Mouse (Mus musculus) induced T-regulatory cell, adult 2 months (primary cell): ENCODE measurements around the gene Cpt1c.

ENCODE experiments used
- DNase-seq: peaks from one replicate; pipeline ENCODE4 v3.0.0-alpha.2; 2012; ENCODE audit warnings: low read depth

The Cpt1c gene

DNA sequence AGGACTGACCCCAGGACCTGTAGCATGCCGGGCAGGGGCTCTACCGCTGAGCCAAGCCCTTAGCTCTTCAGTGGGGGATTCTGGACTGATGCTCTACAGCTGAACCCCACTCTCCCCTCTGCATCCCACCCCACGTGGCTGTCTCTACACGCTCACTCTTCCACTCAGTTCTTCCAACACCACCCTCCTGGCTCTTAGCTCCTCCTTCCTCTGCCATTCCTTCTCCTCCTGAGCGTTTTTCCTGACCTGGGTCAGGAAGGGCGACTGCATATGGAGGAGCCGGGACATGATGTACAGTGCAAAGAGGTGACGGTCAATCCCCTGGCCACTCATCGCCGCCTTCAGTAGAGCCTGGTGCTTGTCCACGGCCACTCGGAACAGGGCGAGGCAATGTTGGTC lies 14.1 kb downstream of the Cpt1c start:
- DNase-seq, result no peak

DNA sequence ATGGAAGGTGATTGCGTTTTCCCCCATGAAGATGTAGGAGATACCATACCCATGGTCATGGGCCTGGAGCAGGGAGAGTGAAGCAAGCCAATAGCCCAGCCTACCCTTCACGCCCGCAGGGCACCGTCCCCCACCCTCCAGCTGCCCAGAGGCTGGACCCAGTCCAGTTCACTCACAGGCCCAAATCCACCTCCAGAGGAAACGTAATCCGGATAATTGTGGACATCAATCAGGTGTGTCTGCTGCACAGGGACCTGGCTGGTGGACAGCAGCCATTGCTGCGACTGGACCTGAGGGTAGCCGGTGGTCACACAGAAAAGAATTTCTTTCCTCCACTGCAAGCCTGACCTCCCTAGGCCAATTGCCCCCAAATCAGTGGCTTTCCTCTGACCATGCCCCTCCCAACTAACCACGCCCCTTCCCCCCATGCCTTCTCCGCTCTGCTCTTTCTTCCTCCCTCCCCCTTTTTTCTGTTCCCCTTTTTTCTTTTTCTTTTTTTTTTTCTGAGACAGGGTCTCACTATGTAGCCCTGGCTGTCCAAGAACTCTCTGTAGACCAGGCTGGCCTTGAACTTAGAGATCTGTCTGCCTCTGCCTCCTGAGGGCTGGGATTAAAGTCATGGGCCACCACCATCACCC lies 14.7 kb downstream of the Cpt1c start:
- no peak for DNase-seq

DNA sequence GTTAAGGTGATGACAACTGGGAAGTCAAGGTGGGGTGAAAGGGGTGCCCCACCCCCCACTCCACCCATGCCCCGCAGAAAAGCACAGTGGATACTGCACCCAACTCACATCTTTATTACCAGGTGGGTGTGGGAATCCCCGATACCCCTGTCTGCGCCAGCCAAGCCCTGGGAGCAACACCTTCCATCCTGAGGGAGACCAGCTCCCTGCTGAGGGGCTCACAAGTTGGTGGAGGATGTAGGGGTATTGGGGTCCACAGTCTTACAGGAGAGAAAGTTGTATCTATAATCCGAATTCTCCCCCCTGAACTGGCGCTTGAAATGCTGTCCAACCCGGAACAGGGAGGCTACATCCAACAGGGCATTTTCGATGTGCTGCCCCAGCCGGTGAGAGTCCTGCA lies 15.4 kb downstream of the Cpt1c start:
- DNase-seq, result no peak

DNA sequence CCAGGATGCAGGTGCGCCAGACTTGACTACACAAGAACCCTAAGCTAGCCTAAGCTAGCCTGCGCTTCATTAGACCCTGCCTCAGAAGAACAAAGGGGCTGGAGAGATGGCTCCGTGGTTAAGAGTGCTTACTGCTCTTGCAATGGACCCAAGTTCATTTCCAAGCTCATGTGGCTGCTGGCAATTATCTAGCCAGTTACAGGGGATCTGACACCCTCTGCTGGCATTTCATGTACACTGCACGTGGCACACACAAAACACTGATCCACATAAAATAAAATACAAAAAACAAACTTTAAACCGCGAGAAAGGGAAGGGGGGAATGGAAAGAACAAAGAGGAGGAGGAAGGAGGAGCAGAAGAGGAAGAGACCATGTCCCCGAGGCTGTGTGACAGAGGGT lies 16.4 kb downstream of the Cpt1c start:
- peak; percentile 62 for DNase-seq

DNA sequence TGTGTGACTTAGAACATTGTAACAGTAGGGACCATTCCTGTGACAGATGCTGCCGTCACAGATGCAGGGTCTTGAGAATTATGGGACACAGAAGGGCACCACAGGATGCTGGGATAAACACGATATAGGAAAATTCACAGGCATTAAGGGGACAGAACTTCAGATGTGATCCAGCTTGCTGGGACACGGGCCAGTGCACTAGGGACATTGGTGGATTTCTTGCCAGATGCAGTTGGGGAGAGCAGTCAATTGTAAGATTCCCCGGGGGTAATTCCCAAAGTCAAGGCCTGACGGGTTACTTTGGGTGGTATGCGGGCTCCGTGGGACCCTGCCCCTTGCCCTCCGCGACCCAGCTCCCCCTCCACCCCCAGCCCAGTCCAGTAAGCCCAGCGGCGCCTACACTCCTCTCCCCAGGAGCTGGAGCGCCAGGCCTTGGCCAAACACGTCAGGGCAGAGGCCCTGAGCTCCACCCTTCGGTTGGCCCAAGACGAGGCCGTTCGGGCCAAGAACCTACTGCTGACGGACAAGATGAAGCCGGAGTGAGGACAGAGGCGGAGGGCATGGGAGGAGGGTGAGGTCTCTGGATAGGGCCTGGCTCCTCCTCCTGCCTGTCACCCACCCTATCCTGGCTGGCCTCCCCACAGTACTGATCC lies 17.3 kb downstream of the Cpt1c start:
- DNase-seq, result no peak

DNA sequence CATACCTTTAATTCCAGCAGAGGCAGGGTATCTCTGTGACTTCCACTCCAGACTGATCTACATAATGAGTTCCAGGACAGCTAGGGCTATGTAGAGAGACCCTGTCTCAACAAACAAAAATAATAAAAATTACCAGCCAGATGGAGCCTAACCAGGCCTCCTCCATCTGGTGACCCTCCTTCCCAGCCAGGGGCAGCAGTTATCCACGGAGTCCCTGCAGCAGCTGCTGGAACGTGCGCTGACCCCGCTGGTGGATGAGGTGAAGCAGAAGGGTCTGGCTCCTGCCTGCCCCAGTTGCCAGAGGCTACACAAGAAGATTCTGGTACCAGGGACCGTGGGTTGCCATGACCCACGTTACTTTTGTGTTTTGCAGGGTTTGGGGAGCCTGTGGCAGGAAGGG lies 18.4 kb downstream of the Cpt1c start:
- no peak for DNase-seq

DNA sequence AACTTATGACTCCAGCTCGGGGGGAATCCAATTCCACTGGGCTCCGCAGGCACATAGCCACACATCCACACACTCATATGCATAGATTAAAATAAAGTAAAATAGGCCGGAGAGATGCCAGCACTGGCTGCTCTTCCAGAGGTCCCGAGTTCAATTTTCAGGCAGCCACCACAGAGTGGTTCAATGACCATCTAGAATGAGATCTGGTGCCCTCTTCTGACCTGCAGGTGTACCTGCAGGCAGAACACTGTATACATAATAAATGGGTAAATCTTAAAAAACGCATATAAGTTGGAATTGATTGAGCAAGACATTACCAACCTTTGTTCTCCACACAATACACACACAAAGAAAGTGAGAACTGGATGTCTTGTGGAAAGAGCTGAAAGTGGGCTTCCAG lies 19.0 kb downstream of the Cpt1c start:
- DNase-seq, result peak; percentile 70

DNA sequence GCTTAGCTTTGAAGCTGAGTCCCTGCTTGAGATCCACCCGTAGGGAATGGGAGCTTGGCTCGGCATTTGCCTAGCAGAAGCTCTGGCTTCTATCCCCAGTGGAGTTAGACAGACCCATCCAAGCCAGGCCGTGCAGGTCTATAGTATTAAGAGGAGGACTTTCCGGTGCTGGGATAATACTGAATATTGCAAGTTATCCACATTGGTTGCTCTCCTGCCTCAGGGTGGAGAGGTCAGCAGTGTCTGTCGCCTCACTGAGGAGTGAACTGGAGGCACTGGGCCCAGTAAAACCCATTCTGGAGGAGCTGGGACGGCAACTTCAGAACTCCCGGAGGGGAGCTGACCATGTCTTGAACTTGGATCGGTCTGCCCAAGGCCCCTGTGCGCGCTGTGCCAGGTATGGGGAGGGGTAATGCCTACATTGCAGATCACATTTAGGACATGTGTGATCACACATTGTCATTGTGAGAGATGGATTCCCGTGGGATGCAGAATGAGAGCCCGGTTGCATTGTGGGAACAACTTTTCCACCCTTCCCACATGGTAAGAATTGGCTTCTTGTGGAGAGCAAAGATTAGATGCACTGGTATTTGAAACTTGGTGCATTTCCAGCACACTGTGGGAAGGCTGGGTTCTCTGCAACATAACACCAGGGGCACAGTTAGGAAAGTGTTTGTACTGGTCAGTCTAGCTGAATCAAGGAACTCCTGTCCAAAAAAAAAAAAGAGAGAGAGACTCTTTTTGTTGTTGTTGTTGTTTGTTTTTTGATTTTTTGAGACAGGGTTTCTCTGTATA lies 20.4 kb downstream of the Cpt1c start:
- no peak for DNase-seq

DNA sequence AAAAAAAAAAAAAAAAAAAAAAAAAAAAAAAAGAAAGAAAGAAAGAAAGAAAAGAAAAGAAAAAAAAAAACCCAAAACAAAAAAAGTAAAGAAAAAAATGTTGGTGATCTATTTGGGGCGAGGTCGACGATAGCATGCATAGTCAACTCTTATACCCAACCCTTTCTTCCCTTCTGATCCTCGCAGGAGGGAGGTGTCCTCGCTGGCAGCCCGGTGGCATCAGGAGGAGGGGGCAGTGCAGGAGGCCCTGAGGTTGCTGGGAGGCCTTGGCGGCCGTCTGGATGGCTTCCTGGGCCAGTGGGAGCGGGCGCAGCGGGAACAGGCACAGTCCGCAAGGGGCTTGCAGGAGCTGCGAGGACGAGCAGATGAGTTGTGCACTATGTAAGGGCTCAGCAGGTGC lies 21.1 kb downstream of the Cpt1c start:
- DNase-seq, result no peak

DNA sequence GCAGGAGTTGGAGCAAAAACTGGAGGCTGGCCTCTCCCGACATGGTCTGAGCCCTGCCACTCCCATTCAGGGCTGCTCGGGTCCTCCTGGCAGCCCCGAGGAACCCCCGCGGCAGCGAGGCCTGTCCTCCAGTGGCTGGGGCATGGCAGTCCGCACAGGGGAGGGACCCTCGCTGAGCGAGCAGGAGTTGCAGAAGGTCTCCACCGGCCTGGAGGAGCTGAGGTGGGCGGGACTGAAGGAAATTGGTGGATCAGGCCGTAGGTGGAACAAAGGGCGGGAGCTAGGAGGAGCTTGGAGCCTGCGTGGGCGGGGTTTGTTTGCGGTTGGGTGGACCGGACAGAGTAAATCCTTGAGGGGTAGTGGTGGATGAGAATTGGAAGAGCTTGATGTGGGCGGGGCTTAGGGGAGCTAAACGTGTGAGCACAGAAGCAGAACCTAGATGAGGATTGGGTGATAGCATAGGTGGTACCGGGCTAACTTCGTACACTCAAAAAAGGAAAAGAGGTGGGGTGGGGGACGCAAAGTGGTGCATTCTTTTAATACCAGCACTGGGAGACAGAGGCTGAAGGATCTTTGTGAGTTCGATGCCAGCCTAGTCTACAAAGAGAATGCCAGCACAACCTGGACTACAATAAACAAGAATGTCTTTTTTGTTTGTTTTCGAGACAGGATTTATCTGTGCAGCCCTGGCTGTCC lies 21.9 kb downstream of the Cpt1c start:
- peak; percentile 86 for DNase-seq

DNA sequence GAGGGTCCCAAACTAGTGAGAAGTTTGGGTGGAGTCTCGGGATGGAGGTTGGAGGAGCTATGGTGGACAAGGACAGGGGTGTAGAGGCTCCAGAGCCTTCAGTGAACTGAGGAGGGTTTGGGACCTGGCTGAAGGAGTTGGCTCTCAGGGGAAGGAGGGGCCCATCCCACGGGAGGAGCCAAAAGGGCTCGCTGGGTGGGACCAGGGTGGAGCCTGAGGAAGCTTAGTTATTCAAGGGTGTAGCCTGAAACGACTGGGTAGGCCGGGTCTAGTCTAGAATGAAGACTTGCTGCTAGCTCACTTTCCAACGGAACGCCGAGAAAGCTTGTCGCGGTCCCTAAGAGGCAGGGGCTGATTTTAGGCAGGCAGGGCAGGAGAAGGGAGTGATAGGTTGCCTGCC lies 22.7 kb downstream of the Cpt1c start:
- peak; percentile 46 for DNase-seq

DNA sequence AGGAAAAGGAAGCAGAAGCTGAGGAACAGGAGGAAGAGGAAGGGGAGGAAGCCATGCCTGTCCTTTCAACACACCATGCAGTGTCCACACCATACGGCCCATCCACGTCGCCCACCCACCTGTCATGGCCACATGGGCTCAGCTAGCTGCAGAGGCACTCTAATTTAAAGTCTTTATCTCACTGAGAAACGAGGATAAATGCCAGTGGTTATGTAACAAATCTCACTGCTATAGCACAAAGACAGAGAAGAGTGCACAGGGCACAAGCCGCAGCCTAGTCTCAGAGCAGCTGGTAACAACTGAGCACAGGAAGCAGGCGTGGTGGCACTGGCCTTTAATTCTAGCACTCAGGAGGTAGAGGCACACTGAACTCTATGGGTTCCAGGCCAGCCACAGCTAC lies 24.7 kb downstream of the Cpt1c start:
- no peak for DNase-seq

DNA sequence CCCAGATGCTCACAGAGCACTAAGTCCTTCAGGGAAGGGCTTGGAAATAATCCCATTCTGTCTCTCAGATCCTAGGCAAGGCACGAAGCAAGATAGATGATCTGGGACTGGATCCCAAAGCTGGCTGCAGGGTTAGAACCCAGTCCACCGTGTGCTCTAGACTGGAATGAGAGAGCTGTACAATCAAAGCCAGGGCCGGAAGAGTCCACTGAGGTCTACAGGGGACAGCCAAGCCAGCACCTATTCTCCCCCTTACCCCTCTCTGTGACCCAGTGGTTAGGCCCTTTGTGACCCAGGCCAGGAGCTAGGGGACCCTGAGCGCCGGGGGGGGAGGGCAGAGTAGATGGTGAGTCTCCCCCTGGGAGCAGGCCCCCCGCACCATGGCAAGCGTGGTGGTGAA lies 31.7 kb downstream of the Cpt1c start, which contains the start of gene Tsks:
Tsks (plus strand) TSS at position 301 of the 400 bp plus-strand sequence.
- no peak for DNase-seq

DNA sequence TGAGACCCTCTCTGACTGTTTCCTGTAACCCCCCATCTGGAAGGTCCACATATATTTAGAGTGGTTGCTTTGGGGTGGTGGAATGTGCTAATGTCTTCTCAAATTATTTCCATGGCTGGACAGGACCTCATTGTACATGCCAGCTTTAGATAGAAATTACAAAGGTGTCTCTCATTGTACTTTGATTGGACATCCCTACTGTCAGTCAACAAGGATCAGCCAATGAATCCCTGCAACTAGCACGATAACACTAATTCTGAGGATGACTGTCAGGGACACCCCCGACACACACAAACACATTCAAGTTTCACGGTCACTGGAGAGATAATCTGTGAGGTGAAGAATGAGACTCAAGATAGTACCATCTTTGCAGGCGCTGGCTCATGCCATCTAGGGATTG lies 36.0 kb downstream of the Cpt1c start:
- DNase-seq, result no peak

DNA sequence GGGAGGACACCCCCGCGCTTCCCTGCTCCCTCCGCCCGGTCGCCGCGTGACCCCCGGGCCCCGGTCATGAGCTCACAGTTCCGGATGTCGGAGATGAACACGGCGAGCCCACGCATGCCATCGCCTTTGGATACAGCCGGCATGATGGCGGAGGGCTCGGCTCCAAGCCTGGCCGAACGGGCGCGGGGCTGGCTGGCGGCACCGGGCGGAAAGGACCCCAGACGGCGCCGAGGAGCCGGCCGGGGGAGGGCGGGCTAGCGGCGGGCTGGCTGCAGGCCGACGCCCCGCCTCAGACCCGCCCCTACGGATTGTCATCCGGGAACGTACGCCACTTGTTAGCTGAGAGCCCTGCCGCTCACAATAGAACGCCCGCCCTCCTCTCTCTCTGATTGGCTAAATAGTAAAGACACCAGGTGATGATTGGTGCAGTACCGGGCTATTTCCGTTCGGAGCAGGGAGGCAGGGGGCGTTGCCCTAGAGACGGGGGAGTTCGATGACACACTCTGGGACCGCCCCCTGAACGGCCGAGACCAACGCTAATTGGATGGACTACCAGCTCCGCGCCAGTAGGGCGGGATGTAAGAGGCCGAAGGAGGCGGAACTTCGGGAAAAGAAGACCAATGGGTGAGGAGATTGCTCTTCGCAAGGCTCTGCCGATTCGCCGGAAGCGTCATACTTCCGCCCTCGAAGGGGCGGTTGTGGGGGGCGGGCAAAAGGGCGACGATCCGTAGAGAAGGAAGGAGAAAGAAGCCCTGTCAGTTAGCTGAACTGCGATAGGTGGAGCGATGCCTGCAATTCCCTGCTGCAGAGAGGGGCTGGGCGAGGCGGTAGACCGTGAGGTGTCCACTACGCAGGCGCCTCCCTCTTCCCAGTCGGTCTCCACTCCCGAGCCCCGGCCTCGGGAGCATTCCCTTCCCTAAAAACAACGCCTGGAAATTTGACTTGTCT lies 45.2 kb downstream of the Cpt1c start, which contains the start of gene Ap2a1:
Ap2a1 (minus strand) TSS at position 293 of the 948 bp plus-strand sequence.
- DNase-seq, result peak; percentile 100

DNA sequence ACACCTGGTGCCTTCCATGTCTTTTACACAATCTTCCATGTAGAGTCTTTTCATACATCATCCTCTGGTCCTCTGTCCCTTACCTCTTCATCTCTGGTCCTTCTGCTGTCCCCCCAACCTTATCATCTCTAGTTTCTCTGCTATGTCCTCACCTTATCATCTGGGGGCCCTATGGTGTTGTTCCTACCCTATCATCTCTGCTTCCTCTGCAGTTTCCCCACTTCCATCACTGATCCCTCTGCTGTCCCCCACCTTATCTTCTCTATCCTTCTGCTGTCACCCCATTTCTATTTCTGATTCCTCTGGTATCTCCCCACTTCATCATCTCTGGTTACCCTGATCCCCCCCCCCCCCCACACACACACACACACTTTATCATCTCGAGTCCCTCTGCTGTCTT lies 46.1 kb downstream of the Cpt1c start:
- peak; percentile 23 for DNase-seq

DNA sequence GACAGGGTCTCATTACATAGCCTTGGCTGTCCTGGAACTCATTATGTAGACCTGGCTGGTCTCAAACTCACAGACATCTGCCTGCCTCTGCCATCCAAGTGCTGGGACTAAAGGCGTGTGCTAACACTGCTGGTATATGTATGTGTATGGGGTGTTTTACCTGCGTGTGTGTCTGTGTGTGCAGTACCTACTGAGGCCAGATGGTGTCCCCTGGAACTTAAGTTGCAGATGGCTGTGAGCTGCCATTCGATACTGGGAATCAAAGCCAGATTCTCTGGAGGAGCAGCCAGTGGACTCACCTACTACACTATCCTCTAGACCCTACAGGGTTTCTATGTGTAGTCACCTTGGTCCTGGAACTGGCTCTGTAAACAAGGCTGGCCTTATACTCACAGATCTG lies 49.2 kb downstream of the Cpt1c start:
- DNase-seq, result peak; percentile 60

DNA sequence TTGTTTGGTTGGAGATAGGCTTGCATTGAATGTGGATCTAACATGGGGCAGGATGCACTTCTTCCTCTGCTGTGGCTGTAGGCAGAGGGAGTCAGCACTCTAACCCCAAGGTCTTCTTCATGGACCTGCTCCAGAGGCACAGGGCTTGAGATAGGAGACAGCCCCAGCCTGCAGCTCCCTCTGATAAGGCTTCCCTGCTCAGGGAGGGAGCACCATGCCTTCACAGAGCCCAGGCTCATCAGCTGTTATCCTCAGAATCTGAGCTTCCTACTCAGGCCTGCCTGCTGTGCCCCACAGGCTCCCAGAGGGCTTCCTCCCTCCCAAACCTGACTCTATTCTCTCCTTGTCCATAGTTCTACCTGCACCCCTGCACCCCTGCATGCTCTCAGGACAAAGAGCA lies 52.1 kb downstream of the Cpt1c start:
- no peak for DNase-seq

DNA sequence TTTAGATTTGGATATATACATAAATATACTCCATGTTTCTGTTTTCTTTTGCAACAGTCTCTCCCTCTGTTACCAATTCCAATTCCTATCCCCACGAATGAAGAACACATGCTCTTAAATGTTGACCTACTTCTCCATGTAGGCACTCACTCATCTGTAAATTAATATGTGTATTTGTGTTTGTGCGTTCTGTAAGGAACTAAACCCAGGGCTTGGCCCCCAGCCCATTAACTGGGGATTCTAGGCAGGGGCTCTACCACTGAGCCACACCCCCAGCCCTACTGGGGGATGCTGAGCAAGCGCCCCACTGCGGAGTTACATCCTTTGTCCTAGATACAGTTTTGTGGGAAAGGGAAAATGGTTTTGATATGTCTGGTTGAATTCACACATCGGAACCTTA lies 55.5 kb downstream of the Cpt1c start:
- no peak for DNase-seq

DNA sequence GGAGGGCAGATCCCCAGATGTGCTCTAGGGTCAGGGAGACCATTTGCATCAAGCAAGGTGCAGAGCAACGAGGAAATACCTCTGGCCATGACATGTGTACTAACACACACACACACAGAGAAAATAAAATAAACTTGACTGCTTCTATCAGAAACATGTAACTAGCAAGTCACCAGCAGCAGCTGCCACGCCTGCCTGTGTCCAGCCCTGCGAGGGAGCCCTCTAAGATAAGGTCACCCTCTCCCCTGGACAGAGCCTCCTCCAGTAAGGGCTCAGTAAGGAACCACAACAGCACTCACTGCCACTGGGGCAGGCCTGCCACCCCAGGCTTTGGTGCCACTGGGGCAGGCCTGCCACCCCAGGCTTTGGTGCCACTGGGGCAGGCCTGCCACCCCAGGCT lies 56.4 kb downstream of the Cpt1c start:
- DNase-seq, result no peak

DNA sequence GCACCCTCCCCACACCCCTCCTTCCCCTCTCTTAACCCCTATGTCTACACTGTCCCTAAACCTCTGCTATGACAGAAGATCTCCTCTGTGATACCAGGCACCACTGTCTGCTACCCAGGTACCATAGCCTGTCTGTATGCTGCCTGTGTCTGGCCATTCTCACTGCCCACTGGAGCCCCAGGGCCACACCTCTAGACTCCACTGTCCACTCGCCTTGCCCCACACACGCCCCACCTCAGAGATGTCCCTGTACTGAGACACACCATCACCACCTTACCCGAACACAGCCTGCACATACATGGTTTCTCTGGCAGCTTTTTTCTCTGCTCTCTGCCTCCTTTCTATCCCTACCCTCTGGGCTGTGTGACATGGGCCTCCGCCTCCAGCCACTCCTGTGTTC lies 57.8 kb downstream of the Cpt1c start:
- DNase-seq, result no peak
